Mouse (Mus musculus): ENCODE measurements around the gene Fads1. TPM values are rescaled to one million over a fixed set of nuclear protein-coding genes. Genes with fewer than 3 reads are reported as not detected.

Fads1 gene
- polyA plus RNA-seq, 1 experiment from 2014 or later, result 148 TPM

DNA sequence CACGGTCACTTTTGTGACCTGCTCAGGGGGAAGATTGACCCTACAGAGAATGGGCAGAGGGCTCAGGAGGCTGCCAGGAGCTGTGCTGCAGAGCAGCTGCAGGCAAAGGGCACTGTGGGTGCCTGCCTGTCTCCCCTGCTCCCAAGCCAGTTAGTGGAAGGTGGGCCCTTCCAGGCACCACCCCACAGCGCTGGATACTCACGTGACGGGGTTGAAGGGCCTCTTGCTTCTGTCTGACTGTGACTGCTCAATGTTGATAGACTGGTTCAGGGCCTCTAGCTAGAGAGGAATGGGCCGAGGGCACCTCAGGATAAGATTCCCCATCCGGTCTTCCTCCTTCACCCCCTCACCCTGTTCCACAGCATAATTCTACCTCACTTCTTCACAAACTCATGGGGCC lies 36.9 kb downstream of the Fads1 start:
- Histone ChIP-seq H3K4me1 (0 out of 2 replicates have a peak, but pooled peaks cover 1% of the 10 kb centered on the region), H3K4me2 (no peak overlapping the region), H3K36me3 (ENCODE audit: poor library complexity, severe bottlenecking) (no peaks in the 10 kb centered on the region), H3K27ac (no peak overlapping the region), H3K9ac (no peak overlapping the region), H3K27me3 (no peaks in the 10 kb centered on the region), H3K4me3 (no peak overlapping the region), H3K9me3 (replicated peaks) (no peaks in the 10 kb centered on the region)
- ATAC-seq, result no peak
- WGBS, result 75% methylated on average over 6 of the region's 6 CpGs

DNA sequence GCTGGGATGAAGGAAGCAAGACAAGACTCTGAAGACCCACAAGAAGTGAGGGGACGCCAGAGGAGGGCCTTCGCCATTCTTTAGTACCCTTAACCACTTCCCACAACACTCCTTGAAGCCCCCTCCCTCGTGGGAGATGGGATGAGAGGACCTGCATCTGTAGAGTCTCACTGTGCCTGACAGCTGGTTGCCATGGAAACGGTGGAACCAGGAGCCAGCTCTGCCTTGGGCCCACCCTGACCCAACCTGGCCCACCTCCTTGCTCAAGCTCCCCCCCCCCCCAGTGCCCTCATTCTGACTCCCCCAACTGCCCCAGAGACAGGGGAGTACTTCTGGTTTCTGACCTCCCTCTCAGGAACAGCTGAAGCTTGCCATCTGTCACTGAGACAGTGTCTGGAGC lies 38.9 kb downstream of the Fads1 start:
- Histone ChIP-seq H3K4me3 (no peak overlapping the region), H3K4me1 (peaks cover 11% of the 10 kb centered on the region; the same call in 1 of the 2 replicates), H3K4me2 (no peak overlapping the region), H3K9me3 (replicated peaks) (no peaks in the 10 kb centered on the region), H3K27me3 (no peaks in the 10 kb centered on the region), H3K27ac (no peak overlapping the region), H3K9ac (no peak overlapping the region), H3K36me3 (ENCODE audit: poor library complexity, severe bottlenecking) (no peaks in the 10 kb centered on the region)
- ATAC-seq, result no peak
- WGBS, result 60% methylated on average over 4 of the region's 4 CpGs

DNA sequence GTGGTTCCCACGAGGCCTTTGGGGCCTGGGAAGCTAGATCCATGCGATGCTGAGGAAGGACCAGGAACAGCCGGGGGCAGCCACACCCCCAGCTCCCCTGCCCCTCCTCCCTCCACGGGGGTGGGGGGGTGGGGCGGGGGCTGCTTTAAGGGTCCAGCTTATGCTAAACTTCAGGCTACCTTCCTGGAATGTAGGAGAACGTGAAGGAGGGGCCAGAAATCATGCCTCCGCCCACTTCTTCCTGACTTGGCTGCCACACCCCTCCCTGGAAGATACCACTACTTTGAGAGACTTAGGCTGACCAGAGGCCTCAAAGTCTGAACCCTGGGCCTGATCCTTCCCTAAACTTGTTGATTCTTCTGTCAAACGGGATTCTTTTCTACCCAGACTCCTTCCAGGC lies 40.0 kb downstream of the Fads1 start:
- ATAC-seq, result no peak
- H3K4me3 ChIP-seq, result no peak overlapping the region
- H3K4me2 ChIP-seq, result no peak overlapping the region
- WGBS, result 46% methylated on average over 6 of the region's 8 CpGs
- no peaks in the 10 kb centered on the region for H3K27me3 ChIP-seq
- no peak overlapping the region for H3K9ac ChIP-seq
- no peaks in the 10 kb centered on the region for H3K36me3 ChIP-seq (ENCODE audit: poor library complexity, severe bottlenecking)
- no peaks in the 10 kb centered on the region for H3K9me3 ChIP-seq (replicated peaks)
- peaks cover 11% of the 10 kb centered on the region; the same call in 1 of the 2 replicates for H3K4me1 ChIP-seq
- no peak overlapping the region for H3K27ac ChIP-seq

DNA sequence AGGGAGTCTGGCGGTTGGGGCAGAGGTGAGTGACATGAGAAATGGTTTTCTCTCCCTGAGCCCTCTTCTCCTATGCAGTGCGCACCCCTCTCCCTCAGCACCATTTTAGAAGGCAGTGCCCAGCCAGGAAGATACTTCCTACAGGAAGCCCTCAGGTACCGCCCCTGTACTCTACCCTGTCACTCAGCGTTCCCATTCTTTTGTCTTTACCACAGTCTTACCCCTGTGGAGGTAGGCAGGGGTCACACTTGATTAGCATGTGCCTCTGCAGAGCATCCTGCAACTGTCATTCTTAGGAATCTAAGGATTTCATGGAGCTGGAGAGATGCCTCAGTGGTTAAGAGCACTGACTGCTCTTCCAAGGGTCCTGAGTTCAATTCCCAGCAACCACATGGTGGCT lies 40.9 kb downstream of the Fads1 start:
- 69% methylated on average over 4 of the region's 4 CpGs for WGBS

DNA sequence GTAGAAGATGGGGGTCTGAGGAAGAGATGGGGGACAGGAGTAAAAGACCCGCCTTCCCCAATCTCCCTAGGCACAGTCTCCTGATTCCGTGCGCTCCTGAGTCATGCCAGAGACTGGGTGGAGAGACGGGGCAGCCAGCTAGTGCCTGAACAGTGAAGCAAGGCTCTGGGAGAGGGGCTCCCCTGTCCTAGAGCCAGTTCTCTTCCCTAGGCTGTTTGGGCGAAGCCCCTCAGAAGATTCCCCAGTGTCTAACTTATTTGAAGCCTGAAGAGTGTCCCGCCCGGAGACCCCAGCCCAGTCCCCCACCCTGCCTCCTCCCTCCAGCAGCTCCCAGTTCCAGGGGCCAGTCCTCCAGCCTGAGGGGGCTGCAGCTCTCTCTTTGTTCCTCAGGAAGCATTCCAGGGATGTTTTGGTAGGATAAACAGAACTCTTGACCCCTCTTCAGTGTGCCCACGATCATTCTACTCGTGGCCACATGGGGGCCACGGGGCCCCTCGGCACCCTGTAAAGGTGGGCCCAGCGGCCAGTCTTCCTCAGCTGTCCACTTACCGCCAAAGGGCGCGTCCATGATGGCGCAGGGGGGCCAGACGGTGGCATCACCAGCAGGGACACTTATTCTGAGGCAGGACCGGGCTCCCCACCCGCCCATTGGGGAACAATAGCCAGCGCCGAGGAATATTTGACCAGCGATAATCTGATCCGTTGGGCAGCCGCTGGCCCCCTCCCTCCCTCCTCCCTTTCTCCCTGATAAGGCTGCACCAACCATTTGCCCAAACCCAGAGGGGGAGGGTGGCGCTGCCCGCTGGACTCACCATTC lies 42.2 kb downstream of the Fads1 start:
- ATAC-seq, result no peak
- Histone ChIP-seq H3K36me3 (ENCODE audit: poor library complexity, severe bottlenecking) (no peaks in the 10 kb centered on the region), H3K27ac (no peak overlapping the region), H3K4me1 (peaks cover 11% of the 10 kb centered on the region; the same call in 1 of the 2 replicates), H3K4me3 (no peak overlapping the region), H3K4me2 (peak overlapping the region; percentile 39), H3K9ac (no peak overlapping the region), H3K27me3 (no peaks in the 10 kb centered on the region), H3K9me3 (replicated peaks) (no peaks in the 10 kb centered on the region; the same call in 1 of the 2 replicates)
- 30% methylated on average over 26 of the region's 26 CpGs for WGBS

More for the DNA sequence above, 40.9 kb downstream of the Fads1 start:
- H3K4me2 ChIP-seq, result no peak overlapping the region
- H3K27ac ChIP-seq, result no peak overlapping the region
- H3K9ac ChIP-seq, result no peak overlapping the region
- no peak overlapping the region for H3K4me3 ChIP-seq
- peaks cover 11% of the 10 kb centered on the region; the same call in 1 of the 2 replicates for H3K4me1 ChIP-seq
- H3K27me3 ChIP-seq, result no peaks in the 10 kb centered on the region
- no peaks in the 10 kb centered on the region for H3K36me3 ChIP-seq (ENCODE audit: poor library complexity, severe bottlenecking)
- H3K9me3 ChIP-seq (replicated peaks), result no peaks in the 10 kb centered on the region
- no peak for ATAC-seq

DNA sequence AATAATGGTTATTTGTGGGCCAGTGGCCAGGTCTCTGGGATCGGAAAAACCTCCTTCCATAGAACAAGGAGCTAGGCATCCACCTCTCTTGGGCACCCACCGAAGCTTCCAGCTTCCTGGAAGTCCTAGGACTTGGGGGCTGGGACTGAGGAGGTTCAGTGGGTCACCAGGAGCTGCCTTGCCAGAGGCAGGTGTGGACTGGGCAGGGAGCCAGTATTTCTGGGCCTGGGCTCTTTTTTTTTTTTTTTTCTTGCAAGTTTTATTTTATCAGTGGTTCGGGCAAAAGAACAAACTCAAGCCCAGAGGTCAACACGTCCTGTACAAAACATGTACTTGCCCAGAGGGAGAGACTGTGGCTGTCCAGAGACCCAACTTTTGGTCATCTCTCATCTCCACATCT lies 43.1 kb downstream of the Fads1 start:
- Histone ChIP-seq H3K27me3 (no peaks in the 10 kb centered on the region), H3K9ac (no peak overlapping the region), H3K4me2 (no peak overlapping the region), H3K9me3 (replicated peaks) (no peaks in the 10 kb centered on the region; the same call in 1 of the 2 replicates), H3K4me1 (peaks cover 11% of the 10 kb centered on the region; the same call in 1 of the 2 replicates), H3K36me3 (ENCODE audit: poor library complexity, severe bottlenecking) (no peaks in the 10 kb centered on the region), H3K4me3 (no peak overlapping the region), H3K27ac (no peak overlapping the region)
- ATAC-seq, result no peak
- 92% methylated on average over 4 of the region's 4 CpGs for WGBS

DNA sequence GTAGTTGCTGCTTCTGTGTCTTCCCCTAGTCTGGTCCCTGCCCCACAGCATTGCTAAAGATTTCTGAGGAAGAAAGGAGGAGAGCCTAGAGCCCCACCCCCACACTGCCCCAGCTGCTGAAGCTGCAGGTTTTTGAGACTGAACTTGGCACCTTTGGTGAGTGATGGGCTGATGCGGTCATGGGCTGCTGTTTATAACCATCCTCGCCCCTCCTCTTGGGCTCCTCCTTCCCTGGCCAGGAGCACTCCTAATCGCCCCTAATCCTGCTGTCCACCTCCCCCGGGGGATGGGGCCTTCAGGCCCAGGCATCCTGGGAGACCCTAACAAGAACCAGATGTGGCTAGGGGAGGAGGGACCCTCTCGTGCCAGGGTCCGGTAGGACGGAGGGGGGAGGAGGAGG lies 48.3 kb downstream of the Fads1 start:
- Histone ChIP-seq H3K9ac (no peak overlapping the region), H3K27me3 (peaks cover 15% of the 10 kb centered on the region), H3K4me1 (no peaks in the 10 kb centered on the region), H3K36me3 (ENCODE audit: poor library complexity, severe bottlenecking) (no peaks in the 10 kb centered on the region), H3K27ac (no peak overlapping the region), H3K9me3 (replicated peaks) (no peaks in the 10 kb centered on the region; the same call in 1 of the 2 replicates), H3K4me2 (no peak overlapping the region), H3K4me3 (no peak overlapping the region)
- no peak for ATAC-seq
- WGBS, result 7% methylated on average over 7 of the region's 7 CpGs

DNA sequence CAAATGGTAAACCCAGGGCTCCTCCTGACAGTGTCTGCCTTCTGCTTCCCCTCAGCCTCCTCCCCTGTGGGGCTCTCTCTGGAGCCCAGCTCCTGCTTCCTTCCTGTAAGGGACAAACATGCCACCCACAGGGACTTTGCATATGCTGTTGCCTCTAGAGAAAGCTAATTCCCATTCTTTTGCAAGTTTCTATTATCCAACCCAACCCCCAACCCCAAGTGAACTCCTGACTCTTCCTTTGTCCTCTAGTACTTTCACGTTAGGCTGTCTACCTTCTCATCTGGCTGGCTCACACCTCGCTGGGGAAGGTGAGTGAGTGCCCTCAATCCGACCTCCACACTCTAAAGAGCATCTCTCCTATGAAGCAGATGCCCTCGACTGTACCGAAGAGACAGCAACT lies 49.2 kb downstream of the Fads1 start:
- Histone ChIP-seq H3K9me3 (replicated peaks) (no peaks in the 10 kb centered on the region; the same call in 1 of the 2 replicates), H3K27ac (no peak overlapping the region), H3K9ac (no peak overlapping the region), H3K27me3 (peaks cover 15% of the 10 kb centered on the region), H3K4me2 (no peak overlapping the region), H3K4me3 (no peak overlapping the region), H3K36me3 (ENCODE audit: poor library complexity, severe bottlenecking) (no peaks in the 10 kb centered on the region), H3K4me1 (no peaks in the 10 kb centered on the region)
- 8% methylated on average over 5 of the region's 5 CpGs for WGBS
- ATAC-seq, result no peak

DNA sequence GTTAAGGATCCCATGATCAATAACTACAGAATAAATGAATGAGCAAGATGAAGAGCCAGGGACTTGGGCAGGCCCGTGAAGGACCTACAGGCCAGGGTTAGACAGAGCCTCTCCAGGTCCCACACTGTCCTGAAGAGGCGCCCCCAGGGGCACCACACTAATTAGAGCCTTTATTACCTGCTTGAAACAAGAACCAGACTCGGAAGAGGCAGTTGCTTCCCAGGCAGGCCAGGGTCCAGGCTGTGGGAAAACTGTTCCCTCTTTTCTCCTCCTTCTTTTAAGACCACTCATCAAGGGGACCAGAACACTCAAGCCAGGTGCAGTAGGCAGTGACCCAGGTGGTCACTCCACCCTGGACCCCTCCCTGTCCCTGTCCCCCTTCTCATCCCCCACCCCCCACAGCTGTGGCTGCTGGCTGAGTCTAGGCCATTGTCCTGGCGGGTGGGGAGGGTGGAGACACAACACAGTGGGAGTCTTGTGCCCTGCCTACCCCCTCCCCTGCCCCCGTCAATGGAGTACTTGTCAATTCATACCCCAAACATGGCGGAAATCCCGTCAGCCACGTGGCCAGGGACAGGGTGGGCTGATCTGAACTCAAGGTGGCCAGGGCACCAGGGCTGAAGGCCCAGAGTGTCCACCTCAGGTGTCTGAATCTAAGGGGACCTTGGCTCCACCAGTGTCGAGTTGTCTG lies 49.8 kb downstream of the Fads1 start:
- WGBS, result 26% methylated on average over 9 of the region's 9 CpGs
- no peak overlapping the region for H3K4me2 ChIP-seq
- no peak for ATAC-seq
- H3K4me1 ChIP-seq, result no peaks in the 10 kb centered on the region
- peaks cover 15% of the 10 kb centered on the region for H3K27me3 ChIP-seq
- no peaks in the 10 kb centered on the region; the same call in 1 of the 2 replicates for H3K9me3 ChIP-seq (replicated peaks)
- H3K9ac ChIP-seq, result no peak overlapping the region
- H3K27ac ChIP-seq, result no peak overlapping the region
- H3K4me3 ChIP-seq, result no peak overlapping the region
- H3K36me3 ChIP-seq (ENCODE audit: poor library complexity, severe bottlenecking), result no peaks in the 10 kb centered on the region

DNA sequence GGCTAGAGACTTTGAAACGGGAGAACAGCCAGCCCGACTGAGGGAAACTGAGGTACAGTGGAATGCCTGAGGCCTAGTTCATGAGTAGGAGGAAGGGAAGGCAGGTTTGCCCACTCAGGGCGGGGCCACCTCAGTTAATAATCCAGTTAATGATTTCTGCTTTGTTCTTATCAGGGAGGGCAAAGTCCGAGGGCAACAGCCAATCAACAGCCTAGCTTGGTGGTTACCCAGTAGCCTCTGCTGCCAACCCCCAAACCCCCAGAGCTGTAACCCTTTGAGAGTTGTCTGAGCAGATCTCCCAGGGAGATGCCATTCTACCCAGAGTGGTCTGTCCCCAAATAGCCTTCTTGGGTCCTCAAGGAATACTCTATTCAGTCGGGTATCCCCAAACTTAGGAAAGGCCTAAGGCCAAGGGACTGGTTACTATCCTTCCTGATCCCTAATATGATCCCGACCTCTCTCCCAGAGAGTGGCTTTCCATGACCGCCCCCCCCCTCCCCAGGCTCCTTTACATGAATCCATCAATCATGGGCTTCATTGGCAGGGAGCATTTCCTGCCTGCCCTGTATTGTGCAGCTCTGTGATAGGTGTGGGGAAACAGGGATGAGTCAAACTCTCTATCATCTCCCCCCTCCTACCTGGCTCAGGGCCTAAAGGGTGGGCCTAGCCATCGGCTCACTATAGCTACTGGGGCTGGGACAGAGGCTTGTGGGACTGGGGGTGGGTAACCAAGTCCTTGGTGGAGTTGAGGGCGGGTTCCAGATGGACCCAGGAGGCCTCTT lies 53.3 kb downstream of the Fads1 start:
- H3K4me3 ChIP-seq, result no peak overlapping the region
- no peak overlapping the region for H3K9ac ChIP-seq
- no peak overlapping the region for H3K4me2 ChIP-seq
- H3K27me3 ChIP-seq, result peaks cover 29% of the 10 kb centered on the region
- no peak overlapping the region for H3K27ac ChIP-seq
- 88% methylated on average over 9 of the region's 9 CpGs for WGBS
- no peak for ATAC-seq
- no peaks in the 10 kb centered on the region for H3K9me3 ChIP-seq (replicated peaks)
- H3K4me1 ChIP-seq, result peaks cover 6% of the 10 kb centered on the region; the same call in 1 of the 2 replicates
- H3K36me3 ChIP-seq (ENCODE audit: poor library complexity, severe bottlenecking), result no peaks in the 10 kb centered on the region

DNA sequence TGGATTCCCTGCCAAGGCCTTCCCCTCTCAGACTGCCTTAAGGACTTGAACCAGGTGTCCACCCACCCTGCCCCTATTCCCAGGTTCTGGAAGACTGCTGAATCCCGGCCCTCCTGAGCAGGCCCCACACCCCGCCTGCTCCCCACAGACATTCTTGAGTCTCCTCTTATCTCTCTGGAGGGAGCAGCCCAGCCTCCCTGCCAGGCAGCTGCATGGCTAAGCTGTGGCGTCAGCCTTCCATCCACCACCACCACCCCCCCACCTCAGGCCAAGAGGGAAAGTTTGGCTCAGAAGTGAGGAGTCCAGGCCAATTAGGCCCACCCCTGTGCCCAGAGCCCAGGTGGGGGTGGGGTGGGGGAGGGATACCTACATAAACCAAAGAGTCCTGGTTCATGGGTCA lies 55.8 kb downstream of the Fads1 start:
- no peak for ATAC-seq
- Histone ChIP-seq H3K27ac (no peak overlapping the region), H3K36me3 (ENCODE audit: poor library complexity, severe bottlenecking) (no peaks in the 10 kb centered on the region), H3K9me3 (replicated peaks) (no peaks in the 10 kb centered on the region), H3K4me2 (no peak overlapping the region), H3K9ac (no peak overlapping the region), H3K4me3 (no peak overlapping the region), H3K4me1 (peaks cover 6% of the 10 kb centered on the region; the same call in 1 of the 2 replicates), H3K27me3 (peaks cover 22% of the 10 kb centered on the region)
- WGBS, result 65% methylated on average over 3 of the region's 3 CpGs

DNA sequence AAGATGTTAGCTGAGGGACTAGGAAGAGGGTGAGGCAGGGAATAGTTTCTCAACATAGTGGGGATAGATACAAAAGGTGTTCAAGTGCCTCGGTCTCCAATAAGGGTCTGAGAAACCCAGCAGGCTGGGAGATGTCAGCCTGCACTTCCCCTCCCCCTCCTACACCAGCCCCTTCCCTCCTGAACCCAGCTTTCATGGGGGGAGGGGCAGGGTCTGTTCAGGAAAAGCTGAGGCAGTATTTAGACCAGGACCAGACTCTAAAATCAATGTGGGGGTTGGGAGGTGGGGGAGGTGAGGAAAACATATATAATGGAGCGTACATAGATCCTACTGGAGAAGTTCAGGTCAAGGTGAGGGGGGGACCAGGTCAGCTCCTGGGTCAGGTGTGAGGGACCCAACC lies 56.7 kb downstream of the Fads1 start:
- 47% methylated on average over 2 of the region's 2 CpGs for WGBS
- no peak overlapping the region for H3K9ac ChIP-seq
- H3K36me3 ChIP-seq (ENCODE audit: poor library complexity, severe bottlenecking), result no peaks in the 10 kb centered on the region
- H3K27ac ChIP-seq, result no peak overlapping the region
- H3K27me3 ChIP-seq, result peaks cover 22% of the 10 kb centered on the region
- H3K4me2 ChIP-seq, result no peak overlapping the region
- H3K4me3 ChIP-seq, result no peak overlapping the region
- ATAC-seq, result no peak; the same call in 1 of the 2 replicates
- no peaks in the 10 kb centered on the region for H3K9me3 ChIP-seq (replicated peaks)
- H3K4me1 ChIP-seq, result peaks cover 6% of the 10 kb centered on the region; the same call in 1 of the 2 replicates
